Mouse (Mus musculus) ES-Bruce4 (cell line): ENCODE data around the gene Lgals7. TPM values are rescaled to one million over a fixed set of nuclear protein-coding genes. Genes with fewer than 3 reads are reported as not detected.
"Not testable (repeated sequence)": the region's sequence is repeated elsewhere in the genome, so short reads cannot be mapped to it uniquely, and the experiment has no call there.

Source experiments
- H3K27ac ChIP-seq: 2 replicates; pipeline ENCODE4 v1.5.1; 2012; ENCODE audit warnings: low read length, inconsistent platforms; ENCODE audit not compliant: insufficient read depth
- H3K27me3 ChIP-seq: 2 replicates; pipeline ENCODE4 v1.6.1; 2012; ENCODE audit warnings: mild to moderate bottlenecking, low read length, inconsistent platforms; ENCODE audit not compliant: control insufficient read depth, poor library complexity, insufficient read depth, severe bottlenecking
- H3K36me3 ChIP-seq: 2 replicates; pipeline ENCODE4 v1.6.1; 2012; ENCODE audit warnings: inconsistent platforms, mild to moderate bottlenecking, low read length, moderate library complexity; ENCODE audit not compliant: control insufficient read depth, poor library complexity, insufficient read depth, severe bottlenecking
- H3K4me1 ChIP-seq: one replicate; pipeline ENCODE4 v1.8.1; 2011; ENCODE audit warnings: low read length; ENCODE audit not compliant: control insufficient read depth, insufficient read depth
- H3K4me3 ChIP-seq: 2 replicates; pipeline ENCODE4 v1.5.1; 2011; ENCODE audit warnings: low read depth, mild to moderate bottlenecking, low read length
- H3K9ac ChIP-seq: 2 replicates; pipeline ENCODE4 v1.6.1; 2012; ENCODE audit warnings: low read depth, mild to moderate bottlenecking, inconsistent platforms; ENCODE audit not compliant: poor library complexity, severe bottlenecking
- H3K9me3 ChIP-seq: replicated peaks from 2 replicates; pipeline ENCODE4 v1.6.1; 2012; ENCODE audit warnings: mild to moderate bottlenecking, low read length, inconsistent platforms; ENCODE audit not compliant: control insufficient read depth, poor library complexity, insufficient read depth, severe bottlenecking
- CTCF ChIP-seq: IDR thresholded peaks from one replicate; pipeline ENCODE4 v1.8.1; 2011; ENCODE audit warnings: low read depth, low read length
- EP300 ChIP-seq: IDR thresholded peaks from 2 replicates; pipeline ENCODE4 v1.6.1; 2011; ENCODE audit warnings: low read depth, low read length; ENCODE audit not compliant: insufficient read depth
- POLR2A ChIP-seq: IDR thresholded peaks from one replicate; pipeline ENCODE4 v1.8.1; 2011; ENCODE audit warnings: low read length; ENCODE audit not compliant: insufficient read depth
- polyA plus RNA-seq: library from polyadenylated mRNA; stranded (reverse); fragments of >200 nt; gene quantifications from 2 replicates; pipeline ENCODE4 v1.2.4, GENCODE M21; 2011; ENCODE audit warnings: low read depth; ENCODE audit not compliant: missing spikeins, insufficient read depth, insufficient read length

The Lgals7 gene
- polyA plus RNA-seq, 1 experiment, result not detected

GRCm38 (mm10) chr7:28866769-28867507 lies 3.3 kb downstream of the Lgals7 start:
- peak overlapping the region; percentile 40 for H3K9ac ChIP-seq
- no peaks in the 10 kb centered on the region for H3K36me3 ChIP-seq
- H3K9me3 ChIP-seq, result no peaks in the 10 kb centered on the region
- no peak overlapping the region for H3K27ac ChIP-seq
- H3K4me1 ChIP-seq, result peaks cover 10% of the 10 kb centered on the region
- no peaks in the 10 kb centered on the region for H3K27me3 ChIP-seq
- H3K4me3 ChIP-seq, result peak overlapping the region; percentile 5; the same call in 1 of the 2 replicates
- TF ChIP-seq CTCF (no peak), POLR2A (no peak), EP300 (no peak)

GRCm38 (mm10) chr7:28867508-28868340 lies 4.1 kb downstream of the Lgals7 start:
- H3K9me3 ChIP-seq, H3K27ac ChIP-seq, H3K36me3 ChIP-seq, H3K4me1 ChIP-seq, H3K27me3 ChIP-seq: not testable (repeated sequence)
- TF ChIP-seq CTCF, result peak; percentile 56
- Histone ChIP-seq H3K9ac (peak overlapping the region; percentile 40), H3K4me3 (peak overlapping the region; percentile 5; the same call in 1 of the 2 replicates)

DNA sequence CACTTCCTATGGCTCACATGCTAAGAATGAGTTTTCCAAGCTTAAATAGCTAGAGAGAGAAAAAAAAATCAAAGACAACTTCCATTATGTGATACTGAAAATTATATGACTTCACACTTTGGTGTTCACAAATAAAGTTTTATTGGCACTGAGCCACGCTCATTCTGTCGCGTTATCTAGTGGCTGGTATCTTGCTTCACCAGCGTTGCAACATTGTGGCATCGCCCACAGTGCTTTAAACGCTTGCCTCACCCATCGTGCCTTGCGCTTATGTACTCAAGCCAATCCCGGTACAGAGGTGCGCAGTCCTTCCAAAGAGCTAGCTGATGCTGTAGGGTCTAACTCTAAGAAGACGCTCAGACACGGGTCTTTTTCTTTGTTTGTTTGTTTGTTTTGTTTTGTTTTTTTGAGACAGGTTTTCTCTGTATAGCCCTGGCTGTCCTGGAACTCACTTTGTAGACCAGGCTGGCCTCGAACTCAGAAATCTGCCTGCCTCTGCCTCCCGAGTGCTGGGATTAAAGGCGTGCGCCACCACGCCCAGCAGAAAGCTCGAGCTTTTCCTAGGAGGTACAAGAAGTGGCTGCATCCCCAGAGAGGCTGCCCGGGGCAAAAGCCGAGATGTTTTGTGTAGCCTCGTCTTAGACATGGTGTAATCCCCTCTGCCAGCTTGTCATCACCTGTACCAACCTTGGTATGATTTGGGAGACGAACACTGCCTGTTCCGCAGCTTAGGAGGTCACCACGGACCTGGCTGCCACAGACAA lies 7.4 kb downstream of the Lgals7 start:
- peaks cover 2% of the 10 kb centered on the region for H3K4me1 ChIP-seq
- H3K27ac ChIP-seq, result no peak overlapping the region
- H3K9ac ChIP-seq, result no peak overlapping the region
- H3K27me3 ChIP-seq, result no peaks in the 10 kb centered on the region
- H3K9me3 ChIP-seq, result no peaks in the 10 kb centered on the region
- TF ChIP-seq POLR2A (no peak), EP300 (no peak), CTCF (no peak)
- no peaks in the 10 kb centered on the region for H3K36me3 ChIP-seq
- H3K4me3 ChIP-seq, result no peak overlapping the region

DNA sequence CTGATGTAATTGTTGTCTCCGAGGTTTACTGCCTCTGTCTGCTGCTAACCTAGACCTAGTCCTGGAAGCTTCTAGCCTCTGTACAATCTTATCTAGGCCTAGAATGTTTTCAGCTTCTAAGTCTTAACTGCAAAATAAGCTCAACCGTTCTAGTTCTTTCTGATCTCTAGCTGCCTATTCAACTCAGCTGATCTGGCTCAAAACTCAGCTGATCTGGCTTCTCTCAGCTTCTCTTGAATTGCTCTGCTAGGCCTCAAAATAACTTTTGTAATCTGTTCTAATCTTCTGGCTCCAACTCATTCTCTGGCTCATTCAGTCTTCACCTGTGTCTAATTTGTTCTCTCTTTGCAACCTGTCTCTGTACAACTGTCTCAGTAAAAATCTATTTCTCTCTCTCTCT lies 10.9 kb downstream of the Lgals7 start:
- Histone ChIP-seq H3K4me3 (no peak overlapping the region), H3K4me1 (peaks cover 5% of the 10 kb centered on the region), H3K9me3 (no peaks in the 10 kb centered on the region), H3K9ac (no peak overlapping the region), H3K36me3 (no peaks in the 10 kb centered on the region), H3K27ac (no peak overlapping the region), H3K27me3 (no peaks in the 10 kb centered on the region)
- no peak for TF ChIP-seq CTCF
- TF ChIP-seq EP300, result no peak
- no peak for TF ChIP-seq POLR2A

- peaks cover 7% of the 10 kb centered on the region for H3K4me1 ChIP-seq
- no peak overlapping the region for H3K4me3 ChIP-seq
- no peaks in the 10 kb centered on the region for H3K36me3 ChIP-seq
- no peak overlapping the region for H3K27ac ChIP-seq
- TF ChIP-seq POLR2A, result no peak
- no peak for TF ChIP-seq EP300
- no peak for TF ChIP-seq CTCF
- H3K9ac ChIP-seq, result no peak overlapping the region
- H3K27me3 ChIP-seq, result no peaks in the 10 kb centered on the region
- H3K9me3 ChIP-seq, result no peaks in the 10 kb centered on the region
These were observed 12.4 kb downstream of the Lgals7 start for GRCm38 (mm10) chr7:28876099-28876498.

- H3K36me3 ChIP-seq, result no peaks in the 10 kb centered on the region
- no peaks in the 10 kb centered on the region for H3K27me3 ChIP-seq
- no peaks in the 10 kb centered on the region for H3K9me3 ChIP-seq
- peaks cover 11% of the 10 kb centered on the region for H3K4me1 ChIP-seq
- no peak for TF ChIP-seq EP300
- no peak for TF ChIP-seq CTCF
- no peak for TF ChIP-seq POLR2A
- no peak overlapping the region for H3K27ac ChIP-seq
- no peak overlapping the region for H3K4me3 ChIP-seq
- H3K9ac ChIP-seq, result no peak overlapping the region
These were observed 13.5 kb downstream of the Lgals7 start for GRCm38 (mm10) chr7:28877155-28877554.
